ENCODE assay signal across 20 mouse cellular contexts in genomic region chr10:75115240-75115639, GRCm38 (mm10). TPM values are rescaled to one million over a fixed set of nuclear protein-coding genes. Genes with fewer than 3 reads are reported as not detected.
DNase-seq lines count a peak whose midpoint lies in the region; ATAC-seq and TF ChIP-seq lines count a peak whose summit lies in the region.
"Had no signal": no experiment of that assay in that cellular context is flagged by ENCODE, and none has a peak within 500 bp of the region (broad histone marks: within the 10 kb centered on the region; RNA-seq: fewer than 3 reads in every experiment).

No protein-coding gene starts in this region.

- no peaks in the 10 kb centered on the region for H3K27me3 ChIP-seq in intestine, embryonic 14.5 days (replicated peaks; ENCODE audit: control insufficient read depth, insufficient read depth, low read length)
- H3K27me3 ChIP-seq in intestine, postnatal 0 days (replicated peaks; ENCODE audit: control insufficient read depth, insufficient read depth, low read length): no peaks in the 10 kb centered on the region
- no peaks in the 10 kb centered on the region for H3K27me3 ChIP-seq in lung, postnatal 0 days (replicated peaks; ENCODE audit: insufficient read depth, low read length)
- H3K27me3 ChIP-seq in intestine, embryonic 16.5 days (replicated peaks; ENCODE audit: control insufficient read depth, insufficient read depth, low read length): no peaks in the 10 kb centered on the region
- H3K27me3 ChIP-seq: limb, embryonic 12.5 days had no signal

- peaks cover 26% of the 10 kb centered on the region for H3K4me1 ChIP-seq in intestine, embryonic 14.5 days (replicated peaks; ENCODE audit: control insufficient read depth, insufficient read depth, low read length)
- peaks cover 3% of the 10 kb centered on the region; the same call in 1 of the 2 replicates for H3K4me1 ChIP-seq in intestine, postnatal 0 days (replicated peaks; ENCODE audit: control insufficient read depth, insufficient read depth, low read length)
- H3K4me1 ChIP-seq in lung, postnatal 0 days (ENCODE audit: insufficient read depth, low read depth, low read length): peaks cover 2% of the 10 kb centered on the region; the same call in 1 of the 2 replicates
- H3K4me1 ChIP-seq in intestine, embryonic 16.5 days (ENCODE audit: control insufficient read depth, insufficient read depth, low read length): peaks cover 31% of the 10 kb centered on the region

- H3K4me2 ChIP-seq in intestine, embryonic 14.5 days (ENCODE audit: low read length): no peak overlapping the region
- no peak overlapping the region for H3K4me2 ChIP-seq in intestine, postnatal 0 days (replicated peaks; ENCODE audit: low read depth)
- no peak overlapping the region for H3K4me2 ChIP-seq in lung, postnatal 0 days (replicated peaks; ENCODE audit: low read depth, low read length)
- no peak overlapping the region for H3K4me2 ChIP-seq in intestine, embryonic 16.5 days (ENCODE audit: low read depth, low read length)
- H3K4me2 ChIP-seq: limb, embryonic 12.5 days; midbrain, embryonic 11.5 days had no signal

- 68% methylated on average over 5 of the region's 5 CpGs for WGBS in intestine, embryonic 14.5 days
- 45% methylated on average over 5 of the region's 5 CpGs for WGBS in intestine, postnatal 0 days
- WGBS in lung, postnatal 0 days: 61% methylated on average over 5 of the region's 5 CpGs
- WGBS in intestine, embryonic 16.5 days: 56% methylated on average over 5 of the region's 5 CpGs

- TF ChIP-seq CTCF in intestine, postnatal 0 days (IDR thresholded peaks at IDR 0.05; ENCODE audit: low read depth): no peak
- TF ChIP-seq CTCF in lung, postnatal 0 days (IDR thresholded peaks at IDR 0.05): no peak

- H3K9ac ChIP-seq in intestine, embryonic 14.5 days (ENCODE audit: low read length): no peak overlapping the region
- no peak overlapping the region for H3K9ac ChIP-seq in intestine, postnatal 0 days (ENCODE audit: low read depth, low read length)
- no peak overlapping the region for H3K9ac ChIP-seq in lung, postnatal 0 days (replicated peaks; ENCODE audit: low read depth)
- H3K9ac ChIP-seq in intestine, embryonic 16.5 days (ENCODE audit: low read depth, low read length): no peak overlapping the region
- H3K9ac ChIP-seq: limb, embryonic 12.5 days; liver, embryonic 14.5 days had no signal

- H3K36me3 ChIP-seq in intestine, embryonic 14.5 days (ENCODE audit: control insufficient read depth, insufficient read depth, low read length): no peaks in the 10 kb centered on the region
- H3K36me3 ChIP-seq in intestine, postnatal 0 days (ENCODE audit: control insufficient read depth, insufficient read depth): no peaks in the 10 kb centered on the region
- H3K36me3 ChIP-seq in lung, postnatal 0 days (ENCODE audit: insufficient read depth, low read length): no peaks in the 10 kb centered on the region
- no peaks in the 10 kb centered on the region for H3K36me3 ChIP-seq in intestine, embryonic 16.5 days (ENCODE audit: control insufficient read depth, insufficient read depth, low read length)

- no peak overlapping the region for H3K4me3 ChIP-seq in intestine, embryonic 14.5 days (ENCODE audit: low read depth, low read length)
- H3K4me3 ChIP-seq in intestine, postnatal 0 days (ENCODE audit: low read depth, low read length): no peak overlapping the region
- no peak overlapping the region for H3K4me3 ChIP-seq in lung, postnatal 0 days (ENCODE audit: low read depth, low read length)
- H3K4me3 ChIP-seq in intestine, embryonic 16.5 days (ENCODE audit: low read length): no peak overlapping the region
- H3K4me3 ChIP-seq: heart, adult 2 months; limb, embryonic 12.5 days had no signal

- H3K27ac ChIP-seq in intestine, embryonic 14.5 days (ENCODE audit: low read depth): no peak overlapping the region
- no peak overlapping the region for H3K27ac ChIP-seq in intestine, postnatal 0 days (ENCODE audit: low read depth, low read length)
- H3K27ac ChIP-seq in lung, postnatal 0 days (ENCODE audit: low read length): no peak overlapping the region
- H3K27ac ChIP-seq in intestine, embryonic 16.5 days (ENCODE audit: low read length): no peak overlapping the region
- H3K27ac ChIP-seq: heart, adult 2 months; limb, embryonic 12.5 days; liver, embryonic 14.5 days; macrophage had no signal

- no peak for TF ChIP-seq EP300 in lung, postnatal 0 days (IDR thresholded peaks at IDR 0.05)

- peak; percentile 41; the same call in 1 of the 2 replicates for ATAC-seq in intestine, embryonic 14.5 days (replicated peaks; ENCODE audit: low FRiP score, low TSS enrichment, low read depth)
- no peak for ATAC-seq in intestine, postnatal 0 days
- ATAC-seq in lung, postnatal 0 days: peak; percentile 57
- ATAC-seq in intestine, embryonic 16.5 days: peak; percentile 45; the same call in 1 of the 2 replicates
- ATAC-seq in megakaryocyte progenitor cell, adult 5-6 weeks (replicated peaks; ENCODE audit: poor library complexity): no peak
- ATAC-seq: forebrain, embryonic 16.5 days; hindbrain, embryonic 16.5 days had no signal

- no peak for DNase-seq in intestine, embryonic 14.5 days (ENCODE audit: low spot score)
- DNase-seq in lung, postnatal 0 days (ENCODE audit: low spot score): peak; percentile 46
- DNase-seq in lung, postnatal 36 days: no peak
- DNase-seq in left cerebral cortex, adult 11 months (ENCODE audit: low spot score): no peak
- DNase-seq: adrenal gland, postnatal 36 days; cerebellum, adult 2 months; gastrocnemius, postnatal 25 days; heart, adult 2 months; kidney, adult 8-10 months; kidney, postnatal 4 days had no signal

- H3K9me3 ChIP-seq in intestine, embryonic 14.5 days (ENCODE audit: control insufficient read depth, low read length): no peaks in the 10 kb centered on the region
- no peaks in the 10 kb centered on the region for H3K9me3 ChIP-seq in intestine, postnatal 0 days (ENCODE audit: control insufficient read depth)
- H3K9me3 ChIP-seq in lung, postnatal 0 days (ENCODE audit: low read length): no peaks in the 10 kb centered on the region
- no peaks in the 10 kb centered on the region for H3K9me3 ChIP-seq in intestine, embryonic 16.5 days (ENCODE audit: control insufficient read depth, low read length)
- H3K9me3 ChIP-seq: limb, embryonic 12.5 days had no signal

RNA-seq across cellular contexts. Expression of gene Bcr, which starts 54.8 kb away (rescaled TPM):
- 11.3 and 14.4 TPM in 2 replicates for polyA plus RNA-seq in intestine, embryonic 14.5 days (2014; fragmentation: Nextera tagmentation; extraction: Ambion mirVana)
- 26.7 and 36.2 TPM in 2 replicates for polyA plus RNA-seq in intestine, postnatal 0 days (2015; fragmentation: Nextera tagmentation; extraction: Ambion mirVana)
- polyA plus RNA-seq in lung, postnatal 0 days (2015; fragmentation: Nextera tagmentation; extraction: Ambion mirVana): 16.5 and 20.2 TPM in 2 replicates
- polyA plus RNA-seq in intestine, embryonic 16.5 days (2015; fragmentation: Nextera tagmentation; extraction: Ambion mirVana): 18.5 and 20.1 TPM in 2 replicates
- 18.1 and 18.6 TPM in 2 replicates for total RNA-seq in megakaryocyte progenitor cell, adult 5-6 weeks (2015)
- 23.0 and 28.2 TPM in 2 replicates for total RNA-seq in megakaryocyte progenitor cell, adult 5-6 weeks (2017)
- total RNA-seq: MEL had no signal

Comparison
In these comparisons a context has a peak if more than half of its experiments do, and no peak if none do; other contexts are left out.
1. ATAC-seq: peak in intestine, embryonic 14.5 days (single experiment), lung, postnatal 0 days (single experiment) and intestine, embryonic 16.5 days (single experiment); none in intestine, postnatal 0 days (single experiment) and megakaryocyte progenitor cell, adult 5-6 weeks (single experiment).